Mouse (Mus musculus) megakaryocyte, embryonic 14.5 days (primary cell): ENCODE results near the gene Selplg. TPM values are rescaled to one million over a fixed set of nuclear protein-coding genes. Genes with fewer than 3 reads are reported as not detected.

Source experiments
- H3K27me3 ChIP-seq: replicated peaks from 2 replicates; pipeline ENCODE3; 2012; ENCODE audit warnings: inconsistent platforms
- H3K36me3 ChIP-seq: replicated peaks from 2 replicates; pipeline ENCODE3; 2012; ENCODE audit warnings: low read length, inconsistent platforms, mixed read lengths
- H3K4me1 ChIP-seq: 2 replicates; pipeline ENCODE4 v1.6.1; 2012; ENCODE audit warnings: inconsistent platforms
- H3K4me3 ChIP-seq: replicated peaks from 2 replicates; pipeline ENCODE3; 2012; ENCODE audit warnings: moderate library complexity, mild to moderate bottlenecking, inconsistent platforms
- H3K9me3 ChIP-seq: 2 replicates; pipeline ENCODE4 v1.6.1; 2012; ENCODE audit warnings: inconsistent platforms
- FLI1 ChIP-seq: IDR thresholded peaks from 2 replicates; pipeline ENCODE4 v1.6.1; 2012; ENCODE audit warnings: low read length, inconsistent platforms, mixed read lengths
- GATA1 ChIP-seq: IDR thresholded peaks from 3 replicates; pipeline ENCODE4 v1.6.1; 2012; ENCODE audit warnings: mixed read lengths, low read length, inconsistent platforms, borderline replicate concordance
- polyA plus RNA-seq: library from polyadenylated mRNA; stranded (reverse); fragments of >175 nt; gene quantifications from 2 replicates; pipeline ENCODE4 v1.2.3, GENCODE M21; 2012; ENCODE audit warnings: low replicate concordance; ENCODE audit not compliant: insufficient read depth

The Selplg gene
- 39.4 and 167 TPM in 2 replicates for polyA plus RNA-seq

DNA sequence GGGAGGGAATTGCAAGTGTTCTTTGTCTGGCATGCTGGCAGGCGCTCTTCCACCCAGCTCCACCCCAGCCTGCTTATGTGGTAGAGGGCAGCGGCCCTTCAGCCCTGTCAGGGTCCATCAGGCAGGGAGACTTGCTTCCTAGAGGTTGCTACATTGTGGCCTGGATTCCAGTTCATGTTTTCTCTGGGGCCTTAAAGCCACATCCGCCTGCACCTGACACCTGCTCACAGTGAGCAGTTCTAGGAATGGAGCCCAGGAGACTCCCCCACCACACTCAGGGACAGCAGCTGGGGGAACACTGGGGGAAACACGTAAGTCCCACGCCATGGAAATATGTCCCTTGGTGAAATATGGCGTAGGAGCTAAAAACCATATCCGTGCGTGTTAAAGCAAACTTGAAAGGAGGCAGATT lies at the start of gene Selplg:
TSS of gene Selplg (minus strand) at position 155 of the 412 bp plus-strand sequence.
- TF ChIP-seq GATA1 (no peak), FLI1 (no peak)
- no peaks in the 10 kb centered on the region for H3K36me3 ChIP-seq
- H3K4me3 ChIP-seq = no peak within 1 kb of the TSS
- H3K9me3 ChIP-seq = no peaks in the 10 kb centered on the region
- peaks cover 62% of the 10 kb centered on the region for H3K4me1 ChIP-seq
- H3K27me3 ChIP-seq = peaks cover 9% of the 10 kb centered on the region

GRCm38 (mm10) chr5:113881136-113881535 lies 48.7 kb upstream of the Selplg start:
- no peak for TF ChIP-seq GATA1
- no peak for TF ChIP-seq FLI1
- no peak overlapping the region for H3K4me3 ChIP-seq

DNA sequence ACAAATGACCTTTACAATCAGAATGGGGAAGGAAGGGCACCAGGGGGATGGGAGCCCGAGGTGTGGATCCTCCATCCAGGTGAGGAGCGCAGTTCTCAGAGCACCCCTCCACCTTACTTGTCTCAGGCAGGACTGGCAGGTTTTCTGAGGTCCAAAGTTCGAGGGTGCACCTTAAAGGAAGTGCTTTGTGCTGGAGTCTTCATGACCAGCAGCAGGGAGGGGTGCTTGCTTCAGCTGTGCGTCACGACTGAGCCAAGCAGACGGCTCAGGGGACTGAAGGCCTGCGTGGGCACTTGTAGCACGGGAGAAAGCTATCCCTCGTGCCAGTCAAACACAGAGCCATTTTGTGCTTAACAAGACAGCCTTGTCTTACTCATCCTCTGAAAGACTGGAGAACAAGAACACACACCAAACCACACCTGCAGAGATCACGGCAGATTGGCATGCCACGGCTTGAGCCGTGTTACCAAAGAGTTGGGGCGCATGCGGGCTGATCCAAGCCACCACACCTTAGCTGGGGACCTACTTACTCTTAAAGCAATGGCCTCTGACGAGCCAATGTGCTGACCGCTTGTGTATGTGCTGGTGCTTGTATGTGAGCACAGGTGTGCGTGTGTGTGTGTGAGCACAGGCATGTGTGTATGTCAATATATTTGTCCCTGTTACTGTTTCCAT lies 46.6 kb upstream of the Selplg start:
- Histone ChIP-seq H3K27me3 (no peaks in the 10 kb centered on the region), H3K9me3 (peaks cover 10% of the 10 kb centered on the region), H3K36me3 (peaks cover 94% of the 10 kb centered on the region), H3K4me1 (peaks cover 98% of the 10 kb centered on the region), H3K4me3 (no peak overlapping the region)
- no peak for TF ChIP-seq GATA1
- no peak for TF ChIP-seq FLI1

More at GRCm38 (mm10) chr5:113881136-113881535, 48.7 kb upstream of the Selplg start:
- H3K4me1 ChIP-seq = peaks cover 98% of the 10 kb centered on the region
- peaks cover 87% of the 10 kb centered on the region for H3K36me3 ChIP-seq
- no peaks in the 10 kb centered on the region for H3K27me3 ChIP-seq
- H3K9me3 ChIP-seq = no peaks in the 10 kb centered on the region

GRCm38 (mm10) chr5:113877565-113877964 lies 45.1 kb upstream of the Selplg start:
- Histone ChIP-seq H3K4me3 (no peak overlapping the region), H3K4me1 (peaks cover 98% of the 10 kb centered on the region), H3K9me3 (peaks cover 10% of the 10 kb centered on the region), H3K36me3 (peaks cover 91% of the 10 kb centered on the region), H3K27me3 (no peaks in the 10 kb centered on the region)
- TF ChIP-seq FLI1 (no peak), GATA1 (no peak)

GRCm38 (mm10) chr5:113876176-113876575 lies 43.7 kb upstream of the Selplg start:
- Histone ChIP-seq H3K27me3 (no peaks in the 10 kb centered on the region), H3K9me3 (peaks cover 10% of the 10 kb centered on the region), H3K4me1 (peaks cover 98% of the 10 kb centered on the region), H3K36me3 (peaks cover 83% of the 10 kb centered on the region), H3K4me3 (peak overlapping the region; percentile 1)
- TF ChIP-seq FLI1 (no peak), GATA1 (no peak)

DNA sequence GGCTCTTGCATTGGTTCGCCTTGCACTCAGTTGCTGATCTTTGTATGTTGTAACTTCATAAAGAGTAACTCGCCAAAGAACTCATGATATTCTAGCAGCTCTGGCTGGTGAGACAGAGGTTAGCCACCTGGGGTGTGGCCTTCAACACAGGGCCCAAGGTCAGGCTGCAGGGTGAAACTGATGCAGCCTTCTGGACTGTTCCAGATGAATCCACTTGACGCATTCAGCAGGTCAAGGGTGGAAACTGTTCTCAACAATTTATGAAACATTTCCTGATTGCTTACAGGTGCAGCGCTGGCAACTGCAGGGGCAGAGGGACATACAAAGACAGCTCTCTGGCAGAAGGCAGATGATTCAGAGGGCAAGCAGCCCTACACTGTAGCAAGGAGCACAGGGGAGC lies 43.2 kb upstream of the Selplg start:
- peaks cover 80% of the 10 kb centered on the region for H3K36me3 ChIP-seq
- H3K4me3 ChIP-seq = peak overlapping the region; percentile 75
- peaks cover 99% of the 10 kb centered on the region for H3K4me1 ChIP-seq
- peaks cover 10% of the 10 kb centered on the region for H3K9me3 ChIP-seq
- TF ChIP-seq FLI1 (no peak), GATA1 (no peak)
- H3K27me3 ChIP-seq = no peaks in the 10 kb centered on the region

DNA sequence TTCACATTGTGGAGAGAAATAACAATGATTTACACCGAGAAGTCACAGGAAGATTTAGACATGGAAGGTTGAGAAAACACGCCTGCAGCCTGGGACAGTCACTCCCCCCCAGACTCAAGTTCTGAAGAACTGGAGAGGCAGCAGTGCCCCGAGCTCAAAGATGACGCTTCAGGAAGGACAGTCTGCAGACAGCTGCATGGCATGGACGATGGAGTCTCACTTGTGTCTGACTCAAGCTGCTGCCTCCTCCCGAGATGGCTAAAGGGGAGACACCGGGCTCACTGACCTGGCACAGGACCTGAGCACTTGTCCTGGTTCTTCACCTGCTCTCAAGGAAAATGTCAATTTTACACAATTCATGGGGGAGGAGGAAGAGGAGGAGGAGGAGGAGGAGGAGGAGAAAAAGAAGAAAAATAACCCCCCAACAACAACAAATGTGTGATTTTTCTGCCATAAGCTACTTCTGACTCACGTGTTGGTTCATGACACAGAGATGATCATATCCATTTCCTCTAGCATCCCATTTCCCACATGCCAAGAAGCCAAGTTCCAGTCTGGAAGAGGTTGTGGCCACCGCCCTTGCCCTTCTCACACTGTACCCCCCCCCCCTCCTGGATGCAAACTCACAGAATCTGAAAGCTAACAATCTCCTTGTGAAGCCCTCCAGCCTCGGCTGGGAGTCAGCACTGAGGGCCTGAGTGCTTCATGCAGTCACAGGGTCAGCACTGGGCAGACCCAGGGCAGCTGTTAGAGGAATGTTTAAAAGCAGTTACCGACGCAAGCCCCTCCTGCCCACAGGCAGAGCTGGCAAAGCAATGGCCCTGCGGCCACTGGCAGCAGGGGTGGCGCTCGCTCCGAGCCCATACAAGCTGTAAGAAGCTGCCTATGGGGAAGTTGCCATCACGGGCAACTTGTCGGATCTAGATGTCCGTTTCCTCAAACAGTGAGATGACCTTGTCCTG lies 41.9 kb upstream of the Selplg start:
- no peak for TF ChIP-seq FLI1
- H3K27me3 ChIP-seq = no peaks in the 10 kb centered on the region
- H3K9me3 ChIP-seq = peaks cover 10% of the 10 kb centered on the region
- H3K36me3 ChIP-seq = peaks cover 76% of the 10 kb centered on the region
- H3K4me3 ChIP-seq = peak overlapping the region; percentile 88
- peaks cover 99% of the 10 kb centered on the region for H3K4me1 ChIP-seq

GRCm38 (mm10) chr5:113872936-113873912 lies 40.8 kb upstream of the Selplg start:
- no peak for TF ChIP-seq FLI1
- no peak for TF ChIP-seq GATA1
- H3K9me3 ChIP-seq = peaks cover 10% of the 10 kb centered on the region
- peaks cover 99% of the 10 kb centered on the region for H3K4me1 ChIP-seq
- H3K27me3 ChIP-seq = no peaks in the 10 kb centered on the region
- H3K4me3 ChIP-seq = peak overlapping the region; percentile 88
- peaks cover 71% of the 10 kb centered on the region for H3K36me3 ChIP-seq
